Mouse (Mus musculus): ENCODE data around the gene Prpf3. TPM values are rescaled to one million over a fixed set of nuclear protein-coding genes. Genes with fewer than 3 reads are reported as not detected.

Gene Prpf3
- polyA plus RNA-seq (2021; fragmentation: Nextera tagmentation), result 9.0 and 9.1 TPM in 2 replicates
- long read RNA-seq, experiment 1, transcript Prpf3-201 (16 exons, 2,933 nt), result major isoform, 72 of 103 reads
- long read RNA-seq, experiment 1, partial matches to known transcripts, result 8 of 103 reads
- long read RNA-seq, experiment 1, other reads (novel, unspliced or antisense), result 22 of 103 reads
- long read RNA-seq, experiment 2, partial matches to known transcripts, result 5 of 8 reads
- long read RNA-seq, experiment 2, other reads (novel, unspliced or antisense), result 2 of 8 reads

DNA sequence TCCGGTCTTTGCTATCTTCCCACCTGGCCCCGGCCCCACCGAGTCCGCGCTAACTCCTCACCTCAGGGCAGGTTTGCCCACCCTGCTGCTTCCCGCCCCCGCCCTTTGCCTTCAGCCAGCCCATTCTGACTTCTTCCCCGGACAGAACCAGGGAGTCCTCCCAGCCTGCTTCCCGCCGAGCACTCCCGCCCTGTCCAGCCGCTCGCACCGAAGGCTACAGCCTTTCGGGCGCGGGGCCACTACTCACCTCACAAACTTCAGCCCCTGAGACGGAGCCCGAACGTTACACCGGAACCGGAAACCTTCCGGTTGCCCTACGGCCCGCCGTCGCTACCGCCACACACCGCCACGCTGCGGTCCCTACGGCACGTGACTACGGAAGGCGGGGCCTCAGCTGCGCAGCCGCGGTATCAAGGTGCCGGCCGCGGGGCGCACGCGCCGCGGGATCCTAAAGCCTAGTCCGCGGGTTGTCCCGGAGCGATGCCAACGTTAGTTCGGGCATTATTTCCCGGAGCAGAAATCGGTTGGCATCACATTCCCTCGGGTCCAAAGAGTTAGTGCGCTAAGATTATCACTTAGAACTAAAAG lies at the start of gene Prpf3:
Prpf3 (minus strand) TSS at position 384 of the 588 bp plus-strand sequence.

DNA sequence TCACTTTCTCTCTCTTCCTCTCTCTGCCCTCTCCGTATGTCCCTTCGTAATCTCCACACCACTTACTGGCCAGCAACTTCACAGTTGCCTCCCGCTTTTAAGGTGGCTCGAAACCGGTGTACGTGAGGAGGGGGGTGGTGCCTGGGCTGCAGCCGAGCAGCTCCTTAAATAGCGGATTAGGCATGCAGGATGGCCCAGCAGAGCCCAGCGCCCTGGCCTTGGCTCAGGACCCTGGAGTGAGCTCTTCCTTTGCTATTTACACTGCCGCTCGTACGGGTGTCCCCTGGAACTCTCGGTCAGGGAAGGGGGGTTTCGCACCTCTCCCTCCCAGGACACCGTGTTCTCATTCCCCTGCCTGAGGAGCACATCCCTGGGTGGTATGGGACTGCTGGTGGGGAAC lies 48.9 kb upstream of the Prpf3 start, which contains the start of gene Car14:
Car14 (minus strand) TSS at position 124 of the 400 bp plus-strand sequence.

DNA sequence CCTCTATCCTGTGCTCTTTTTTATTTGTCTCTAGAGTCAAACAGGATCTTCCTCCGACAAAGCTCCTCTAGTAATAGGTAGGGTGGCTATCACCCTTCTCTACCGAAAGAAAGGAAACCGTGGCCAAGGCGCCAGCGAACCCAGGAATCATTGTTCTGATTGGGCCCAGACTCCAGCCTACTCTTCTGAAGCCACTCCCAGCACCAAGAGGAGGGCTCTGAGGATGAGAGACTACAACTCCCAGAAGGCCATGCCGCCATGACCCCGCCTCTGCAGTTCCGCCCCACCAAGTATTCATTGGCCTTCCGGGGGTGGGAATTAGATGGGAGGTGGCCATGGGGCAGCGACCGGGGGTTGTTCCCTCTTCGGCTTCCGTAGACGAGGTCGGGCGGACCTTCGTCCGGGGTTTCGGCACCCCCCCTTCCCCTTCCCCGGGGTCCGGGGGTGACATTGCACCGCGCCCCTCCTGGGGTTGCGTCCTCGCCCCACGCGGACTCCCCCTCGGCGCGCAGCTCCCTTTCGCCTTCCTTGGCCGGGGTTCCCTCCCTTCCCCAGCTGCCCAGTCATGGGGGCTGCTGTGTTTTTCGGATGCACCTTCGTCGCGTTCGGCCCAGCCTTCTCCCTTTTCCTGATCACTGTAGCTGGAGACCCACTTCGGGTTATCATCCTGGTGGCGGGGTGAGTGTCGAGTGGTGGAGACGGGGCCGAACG lies 38.1 kb upstream of the Prpf3 start, which contains the start of gene Aph1a:
Aph1a (plus strand) TSS at position 364 of the 711 bp plus-strand sequence.

DNA sequence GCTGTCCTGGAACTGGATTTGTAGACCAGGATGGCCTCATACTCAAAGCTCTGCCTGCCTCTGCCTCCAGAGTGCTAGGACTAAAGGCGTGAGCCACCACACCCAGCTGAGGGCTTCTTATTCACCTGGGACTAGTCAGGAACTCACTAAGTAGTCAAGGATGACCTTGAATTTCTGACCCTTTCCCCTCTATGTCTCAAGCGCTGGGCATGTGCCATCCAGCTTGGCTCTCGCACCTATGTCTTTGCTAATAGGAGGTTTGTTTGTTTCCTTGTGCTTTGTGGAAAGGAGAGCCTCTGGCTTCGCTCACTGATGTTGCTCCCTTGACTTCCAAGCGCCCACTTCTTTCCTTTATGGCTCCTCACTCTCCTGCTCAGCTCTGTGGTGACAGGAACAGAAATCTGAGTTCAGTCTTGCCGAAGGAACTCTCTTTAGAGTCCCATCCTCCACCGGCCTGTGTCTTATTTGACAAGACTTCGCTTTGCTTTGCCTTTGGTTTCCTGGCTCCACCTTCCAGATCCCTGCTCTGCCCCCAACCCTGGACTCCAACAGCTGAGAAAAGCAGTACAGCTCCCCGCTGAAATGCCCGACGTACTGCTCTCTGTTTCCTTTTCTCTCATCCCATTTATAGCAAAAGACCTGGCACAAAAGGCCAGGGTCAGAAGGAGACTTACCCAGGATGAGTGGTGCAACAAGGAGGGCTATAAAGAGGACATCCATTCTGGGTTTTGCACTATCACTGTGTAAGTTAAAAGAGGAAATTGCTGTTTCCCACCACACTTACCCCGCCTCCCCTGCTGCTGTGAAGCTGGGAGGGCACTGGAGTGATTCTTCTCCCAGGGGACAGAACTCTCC lies 35.8 kb upstream of the Prpf3 start, which contains the start of gene BC028528:
BC028528 (minus strand) TSS at position 795 of the 855 bp plus-strand sequence.

DNA sequence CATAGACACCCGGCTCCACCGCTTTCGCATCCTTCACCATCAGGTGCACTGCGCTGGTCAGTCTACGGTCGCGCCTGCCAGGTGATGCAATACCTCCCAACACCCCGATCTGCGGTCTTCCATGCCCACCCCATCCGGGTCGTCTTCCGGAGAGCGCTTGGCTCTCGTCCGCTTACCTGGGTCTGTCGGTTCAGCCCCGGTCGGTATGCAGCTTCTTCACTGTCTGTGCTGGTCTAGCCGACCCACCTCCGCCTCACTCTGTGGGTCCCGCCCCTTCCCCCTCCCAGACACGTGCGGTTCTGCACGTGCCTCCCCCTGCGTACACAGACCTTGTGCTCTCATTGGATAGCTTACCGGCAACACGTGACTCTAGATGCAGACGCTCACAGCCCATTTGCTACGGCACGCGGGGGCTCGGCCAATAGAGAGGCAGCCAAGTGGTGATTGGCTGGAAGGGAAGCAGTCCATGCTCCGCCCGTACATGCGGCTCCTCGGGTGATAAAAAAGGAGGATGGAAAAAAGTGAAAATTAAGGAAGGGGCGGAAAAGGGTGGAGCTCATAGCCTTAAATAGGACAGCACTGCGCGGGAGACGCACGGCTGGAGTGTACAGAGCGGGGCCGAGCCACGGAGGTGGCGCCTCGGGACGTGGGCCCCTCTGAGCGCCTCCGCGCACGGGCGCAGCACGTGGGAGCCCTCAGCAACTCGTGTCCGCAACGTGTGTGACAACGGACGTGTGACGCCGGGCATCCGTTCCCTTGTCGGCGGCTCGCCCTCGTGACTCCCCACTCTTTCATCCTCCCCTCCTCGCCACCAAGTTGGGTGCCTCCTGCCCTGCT lies 26.5 kb upstream of the Prpf3 start, which contains the start of gene Ciart:
Ciart (minus strand) TSS at position 273 of the 837 bp plus-strand sequence.

DNA sequence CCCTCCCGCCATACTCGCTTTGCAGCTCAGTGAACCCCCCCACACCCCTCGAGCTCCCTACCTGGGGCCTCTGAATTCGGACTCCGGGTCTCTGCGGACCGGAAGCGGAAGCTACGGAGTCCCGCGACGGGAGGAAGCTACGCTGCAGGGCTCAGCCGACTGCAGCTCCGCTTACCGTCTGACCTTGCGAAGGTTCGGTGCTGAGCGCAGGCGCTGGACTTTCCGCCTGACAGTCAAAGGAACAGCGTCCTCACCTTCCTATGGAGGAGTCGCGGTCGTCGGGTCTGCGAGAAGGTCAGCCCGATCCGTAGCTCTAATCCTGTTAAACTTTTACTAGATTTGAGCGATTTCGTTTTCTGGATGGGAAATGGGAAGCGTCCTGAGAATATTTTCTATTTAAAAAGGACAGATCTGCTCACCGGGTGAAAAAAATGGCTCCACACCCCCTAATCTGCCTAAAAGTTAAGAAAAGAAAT lies 15.7 kb upstream of the Prpf3 start, which contains the start of gene Mrps21:
Mrps21 (minus strand) TSS at position 128 of the 476 bp plus-strand sequence.

DNA sequence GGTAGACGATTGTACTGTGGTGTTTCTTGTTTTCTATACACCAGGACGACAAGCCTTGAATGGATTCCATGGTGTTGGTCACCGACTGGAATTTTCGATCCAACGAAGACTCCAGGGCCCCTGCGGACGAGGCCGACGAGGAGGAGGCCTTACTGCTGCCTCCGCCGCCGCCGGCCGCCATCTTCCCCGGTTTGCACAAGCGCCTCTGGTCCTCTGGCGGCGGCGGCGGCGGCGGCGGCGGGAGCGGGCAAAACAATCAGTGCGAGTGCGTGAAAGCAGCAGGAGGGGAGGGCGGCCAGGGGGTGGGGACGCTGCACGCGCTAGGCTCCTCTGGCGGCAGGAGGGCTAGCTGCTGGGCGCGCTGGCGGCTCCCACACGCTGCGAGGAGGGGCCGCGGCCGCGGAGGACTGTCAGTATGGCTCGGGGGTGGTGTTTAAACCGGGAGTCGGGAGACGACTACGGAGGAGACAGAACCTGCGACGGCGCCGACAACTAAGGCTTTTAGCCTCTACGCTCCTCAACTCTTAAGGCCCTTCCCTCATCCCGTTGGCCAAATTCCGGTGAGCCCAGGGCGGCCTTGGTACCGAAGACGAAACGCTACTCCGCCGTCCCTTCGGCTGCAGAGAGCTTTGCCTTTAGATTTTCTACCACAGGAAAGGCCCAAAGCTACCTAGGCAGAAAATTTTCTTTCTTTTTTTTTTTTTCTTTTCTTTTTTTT lies 37.0 kb downstream of the Prpf3 start, which contains the start of gene Rprd2:
Rprd2 (minus strand) TSS at position 293 of the 718 bp plus-strand sequence.

Other genes with a start within 250 kb of the Prpf3 start
- gene Ensa, start 230.9 kb downstream of the Prpf3 start, polyA plus RNA-seq (2021; fragmentation: Nextera tagmentation), result 289 and 317 TPM in 2 replicates
- 5.6 and 7.1 TPM in 2 replicates for gene Mcl1, start 197.1 kb downstream of the Prpf3 start, polyA plus RNA-seq (2021; fragmentation: Nextera tagmentation)
- gene Adamtsl4, start 168.0 kb downstream of the Prpf3 start, polyA plus RNA-seq (2021; fragmentation: Nextera tagmentation), result 2.8 and 4.0 TPM in 2 replicates
- gene Ecm1, start 116.3 kb downstream of the Prpf3 start, polyA plus RNA-seq (2021; fragmentation: Nextera tagmentation), result 4.7 and 5.8 TPM in 2 replicates
- 23.7 and 29.0 TPM in 2 replicates for gene Tars2, start 95.7 kb downstream of the Prpf3 start, polyA plus RNA-seq (2021; fragmentation: Nextera tagmentation)
- 29.7 and 41.0 TPM in 2 replicates for gene Rprd2, start 37.0 kb downstream of the Prpf3 start, polyA plus RNA-seq (2021; fragmentation: Nextera tagmentation)
- gene Mrps21, start 15.6 kb upstream of the Prpf3 start, polyA plus RNA-seq (2021; fragmentation: Nextera tagmentation), result 668 and 693 TPM in 2 replicates
- 12.7 and 22.7 TPM in 2 replicates for gene Ciart, start 26.4 kb upstream of the Prpf3 start, polyA plus RNA-seq (2021; fragmentation: Nextera tagmentation)
- 10.3 and 13.7 TPM in 2 replicates for gene BC028528, start 36.1 kb upstream of the Prpf3 start, polyA plus RNA-seq (2021; fragmentation: Nextera tagmentation)
- gene Aph1a, start 38.1 kb upstream of the Prpf3 start, polyA plus RNA-seq (2021; fragmentation: Nextera tagmentation), result 37.8 and 53.1 TPM in 2 replicates
- 10.7 and 14.9 TPM in 2 replicates for gene Car14, start 48.8 kb upstream of the Prpf3 start, polyA plus RNA-seq (2021; fragmentation: Nextera tagmentation)
- gene Anp32e, start 73.4 kb upstream of the Prpf3 start, polyA plus RNA-seq (2021; fragmentation: Nextera tagmentation), result 11.8 and 13.7 TPM in 2 replicates
- 16.5 and 28.8 TPM in 2 replicates for gene Plekho1, start 140.1 kb upstream of the Prpf3 start, polyA plus RNA-seq (2021; fragmentation: Nextera tagmentation)
- gene Vps45, start 202.6 kb upstream of the Prpf3 start, polyA plus RNA-seq (2021; fragmentation: Nextera tagmentation), result 26.6 and 36.6 TPM in 2 replicates
- 6.3 and 9.2 TPM in 2 replicates for gene Otud7b, start 248.6 kb upstream of the Prpf3 start, polyA plus RNA-seq (2021; fragmentation: Nextera tagmentation)

All from left cerebral cortex, adult 6 months (tissue).